Mouse (Mus musculus) thymus, postnatal 14 days (tissue): Measurements from ENCODE around the gene Gm13694.
"Not testable (repeated sequence)": the region's sequence is repeated elsewhere in the genome, so short reads cannot be mapped to it uniquely, and the experiment has no call there.

Experiments
- DNase-seq: peaks from one replicate; pipeline ENCODE4 v3.0.0; 2021

The Gm13694 gene

DNA sequence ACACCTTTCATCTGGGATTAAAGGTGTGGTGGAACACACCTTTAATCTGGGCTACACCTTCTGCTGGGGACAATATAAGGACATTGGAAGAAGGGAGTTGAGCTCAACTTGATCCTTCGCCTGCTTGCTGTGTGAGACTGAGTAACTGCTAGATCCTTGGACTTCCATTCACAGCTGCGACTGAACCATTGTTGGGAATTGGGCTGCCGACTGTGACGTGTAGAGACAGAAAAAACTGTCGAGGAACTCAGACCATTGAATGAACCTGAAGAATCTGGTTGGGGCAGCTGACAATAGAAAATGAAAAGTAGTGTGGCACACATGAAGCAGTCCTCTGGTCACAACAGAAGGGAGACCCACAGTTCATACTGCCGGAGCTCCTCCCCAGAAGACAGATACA lies at the start of gene Gm13694:
Gm13694 (plus strand) TSS at position 301 of the 400 bp plus-strand sequence.
- not testable (repeated sequence) for DNase-seq

DNA sequence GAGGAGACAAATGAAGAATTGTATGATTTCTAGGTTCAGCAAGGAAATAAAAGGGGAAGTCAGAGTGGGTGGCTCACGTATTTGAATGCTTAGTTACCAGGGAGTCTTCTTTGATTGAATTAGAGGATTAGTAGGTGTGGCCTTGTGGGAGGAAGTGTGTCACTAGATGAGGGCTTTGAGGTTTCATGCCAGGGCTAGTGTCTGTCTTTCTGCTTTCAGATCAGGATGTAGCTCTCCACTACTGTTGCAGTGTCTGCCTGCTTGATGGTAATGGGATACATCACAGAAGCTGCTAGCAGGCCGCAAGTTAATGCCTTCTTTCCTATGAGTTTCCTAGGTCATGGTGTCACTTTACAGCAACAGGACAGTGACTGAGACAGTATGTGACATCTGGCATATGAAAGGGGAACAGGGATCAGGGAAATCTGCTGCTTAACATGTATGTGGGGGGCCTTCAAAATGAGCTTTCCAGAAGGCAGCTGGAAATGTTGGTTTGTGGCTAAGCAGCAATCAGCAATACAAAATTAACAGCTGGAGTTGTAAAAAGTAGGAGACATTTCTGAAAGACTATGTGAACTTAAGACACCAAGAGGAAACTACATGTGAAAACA lies 49.1 kb upstream of the Gm13694 start:
- DNase-seq, result peak; percentile 9

DNA sequence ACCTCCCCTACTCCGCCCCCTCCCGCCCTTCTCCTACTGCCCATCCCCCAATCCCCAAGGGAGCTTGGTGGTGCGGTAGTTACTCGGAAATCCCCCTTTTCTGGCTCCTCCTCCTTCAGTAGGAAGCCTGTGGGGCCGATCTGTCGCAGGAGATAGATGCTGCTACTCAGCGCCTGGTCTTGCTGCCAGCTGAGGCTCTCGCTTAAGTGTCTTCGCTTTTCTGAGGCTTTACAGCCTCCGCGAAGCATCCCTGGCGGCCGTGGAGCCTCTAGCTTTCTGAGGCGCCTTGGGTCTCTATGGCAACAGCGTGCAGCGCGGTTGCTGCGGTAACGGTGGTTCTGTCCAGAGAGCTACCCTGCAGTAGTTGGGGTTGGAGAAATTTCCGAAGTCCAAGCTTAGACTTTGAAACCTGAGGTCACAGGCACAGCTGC lies 37.8 kb upstream of the Gm13694 start, which contains the start of gene Zswim2:
Zswim2 (minus strand) TSS at position 298 of the 431 bp plus-strand sequence.
- DNase-seq, result peak; percentile 26

DNA sequence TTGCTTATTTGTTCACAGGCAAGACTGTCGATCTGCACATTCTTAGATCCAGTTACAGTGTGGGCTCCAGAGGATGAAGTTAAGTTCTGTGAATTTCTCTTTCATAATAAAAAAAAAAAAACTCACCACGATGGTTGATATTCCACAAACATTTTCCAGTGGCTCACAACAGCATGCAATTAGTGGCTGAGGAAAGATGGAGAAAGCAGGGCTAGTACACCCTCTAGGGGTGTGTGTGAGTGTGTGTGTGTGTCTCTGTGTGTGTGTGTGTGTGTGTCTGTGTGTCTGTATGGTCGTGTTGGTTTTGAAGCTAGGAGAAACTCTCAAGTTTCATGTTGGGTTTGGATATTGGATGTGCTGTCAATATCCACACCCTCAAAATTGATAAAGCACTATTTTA lies 37.4 kb upstream of the Gm13694 start:
- DNase-seq, result no peak

DNA sequence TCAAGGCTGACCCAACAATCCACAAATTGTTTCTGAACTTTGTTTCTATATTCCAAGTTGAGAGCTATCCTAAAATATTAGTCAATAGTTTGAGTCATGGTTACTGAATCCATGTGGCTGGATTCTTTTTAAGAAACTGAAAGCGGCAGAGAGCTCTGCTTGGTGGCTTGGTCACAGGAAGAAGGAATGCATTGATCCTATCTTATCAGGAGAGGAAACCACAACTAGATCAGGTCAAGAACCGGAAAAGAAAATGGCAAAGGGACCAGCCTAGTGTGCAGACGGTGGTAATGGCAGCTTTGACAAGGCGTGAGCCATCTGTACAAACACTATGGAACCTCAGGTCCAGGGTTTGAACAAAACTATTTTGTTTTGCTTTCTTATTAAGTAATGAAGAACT lies 36.9 kb upstream of the Gm13694 start:
- no peak for DNase-seq

DNA sequence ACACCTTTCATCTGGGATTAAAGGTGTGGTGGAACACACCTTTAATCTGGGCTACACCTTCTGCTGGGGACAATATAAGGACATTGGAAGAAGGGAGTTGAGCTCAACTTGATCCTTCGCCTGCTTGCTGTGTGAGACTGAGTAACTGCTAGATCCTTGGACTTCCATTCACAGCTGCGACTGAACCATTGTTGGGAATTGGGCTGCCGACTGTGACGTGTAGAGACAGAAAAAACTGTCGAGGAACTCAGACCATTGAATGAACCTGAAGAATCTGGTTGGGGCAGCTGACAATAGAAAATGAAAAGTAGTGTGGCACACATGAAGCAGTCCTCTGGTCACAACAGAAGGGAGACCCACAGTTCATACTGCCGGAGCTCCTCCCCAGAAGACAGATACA lies 23.3 kb upstream of the Gm13694 start, which contains the start of gene Gm13698:
Gm13698 (plus strand) TSS at position 301 of the 400 bp plus-strand sequence.
- not testable (repeated sequence) for DNase-seq

DNA sequence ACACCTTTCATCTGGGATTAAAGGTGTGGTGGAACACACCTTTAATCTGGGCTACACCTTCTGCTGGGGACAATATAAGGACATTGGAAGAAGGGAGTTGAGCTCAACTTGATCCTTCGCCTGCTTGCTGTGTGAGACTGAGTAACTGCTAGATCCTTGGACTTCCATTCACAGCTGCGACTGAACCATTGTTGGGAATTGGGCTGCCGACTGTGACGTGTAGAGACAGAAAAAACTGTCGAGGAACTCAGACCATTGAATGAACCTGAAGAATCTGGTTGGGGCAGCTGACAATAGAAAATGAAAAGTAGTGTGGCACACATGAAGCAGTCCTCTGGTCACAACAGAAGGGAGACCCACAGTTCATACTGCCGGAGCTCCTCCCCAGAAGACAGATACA lies 17.5 kb upstream of the Gm13694 start, which contains the start of gene Gm13693:
Gm13693 (plus strand) TSS at position 301 of the 400 bp plus-strand sequence.
- not testable (repeated sequence) for DNase-seq

DNA sequence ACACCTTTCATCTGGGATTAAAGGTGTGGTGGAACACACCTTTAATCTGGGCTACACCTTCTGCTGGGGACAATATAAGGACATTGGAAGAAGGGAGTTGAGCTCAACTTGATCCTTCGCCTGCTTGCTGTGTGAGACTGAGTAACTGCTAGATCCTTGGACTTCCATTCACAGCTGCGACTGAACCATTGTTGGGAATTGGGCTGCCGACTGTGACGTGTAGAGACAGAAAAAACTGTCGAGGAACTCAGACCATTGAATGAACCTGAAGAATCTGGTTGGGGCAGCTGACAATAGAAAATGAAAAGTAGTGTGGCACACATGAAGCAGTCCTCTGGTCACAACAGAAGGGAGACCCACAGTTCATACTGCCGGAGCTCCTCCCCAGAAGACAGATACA lies 11.7 kb upstream of the Gm13694 start, which contains the start of gene Gm13695:
Gm13695 (plus strand) TSS at position 301 of the 400 bp plus-strand sequence.
- DNase-seq, result not testable (repeated sequence)

DNA sequence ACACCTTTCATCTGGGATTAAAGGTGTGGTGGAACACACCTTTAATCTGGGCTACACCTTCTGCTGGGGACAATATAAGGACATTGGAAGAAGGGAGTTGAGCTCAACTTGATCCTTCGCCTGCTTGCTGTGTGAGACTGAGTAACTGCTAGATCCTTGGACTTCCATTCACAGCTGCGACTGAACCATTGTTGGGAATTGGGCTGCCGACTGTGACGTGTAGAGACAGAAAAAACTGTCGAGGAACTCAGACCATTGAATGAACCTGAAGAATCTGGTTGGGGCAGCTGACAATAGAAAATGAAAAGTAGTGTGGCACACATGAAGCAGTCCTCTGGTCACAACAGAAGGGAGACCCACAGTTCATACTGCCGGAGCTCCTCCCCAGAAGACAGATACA lies 5.9 kb upstream of the Gm13694 start, which contains the start of gene Gm13696:
Gm13696 (plus strand) TSS at position 301 of the 400 bp plus-strand sequence.
- DNase-seq, result not testable (repeated sequence)

DNA sequence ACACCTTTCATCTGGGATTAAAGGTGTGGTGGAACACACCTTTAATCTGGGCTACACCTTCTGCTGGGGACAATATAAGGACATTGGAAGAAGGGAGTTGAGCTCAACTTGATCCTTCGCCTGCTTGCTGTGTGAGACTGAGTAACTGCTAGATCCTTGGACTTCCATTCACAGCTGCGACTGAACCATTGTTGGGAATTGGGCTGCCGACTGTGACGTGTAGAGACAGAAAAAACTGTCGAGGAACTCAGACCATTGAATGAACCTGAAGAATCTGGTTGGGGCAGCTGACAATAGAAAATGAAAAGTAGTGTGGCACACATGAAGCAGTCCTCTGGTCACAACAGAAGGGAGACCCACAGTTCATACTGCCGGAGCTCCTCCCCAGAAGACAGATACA lies 5.7 kb downstream of the Gm13694 start, which contains the start of gene Gm13697:
Gm13697 (plus strand) TSS at position 301 of the 400 bp plus-strand sequence.
- DNase-seq, result not testable (repeated sequence)

DNA sequence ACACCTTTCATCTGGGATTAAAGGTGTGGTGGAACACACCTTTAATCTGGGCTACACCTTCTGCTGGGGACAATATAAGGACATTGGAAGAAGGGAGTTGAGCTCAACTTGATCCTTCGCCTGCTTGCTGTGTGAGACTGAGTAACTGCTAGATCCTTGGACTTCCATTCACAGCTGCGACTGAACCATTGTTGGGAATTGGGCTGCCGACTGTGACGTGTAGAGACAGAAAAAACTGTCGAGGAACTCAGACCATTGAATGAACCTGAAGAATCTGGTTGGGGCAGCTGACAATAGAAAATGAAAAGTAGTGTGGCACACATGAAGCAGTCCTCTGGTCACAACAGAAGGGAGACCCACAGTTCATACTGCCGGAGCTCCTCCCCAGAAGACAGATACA lies 11.5 kb downstream of the Gm13694 start, which contains the start of gene Gm13691:
Gm13691 (plus strand) TSS at position 301 of the 400 bp plus-strand sequence.
- DNase-seq, result not testable (repeated sequence)

DNA sequence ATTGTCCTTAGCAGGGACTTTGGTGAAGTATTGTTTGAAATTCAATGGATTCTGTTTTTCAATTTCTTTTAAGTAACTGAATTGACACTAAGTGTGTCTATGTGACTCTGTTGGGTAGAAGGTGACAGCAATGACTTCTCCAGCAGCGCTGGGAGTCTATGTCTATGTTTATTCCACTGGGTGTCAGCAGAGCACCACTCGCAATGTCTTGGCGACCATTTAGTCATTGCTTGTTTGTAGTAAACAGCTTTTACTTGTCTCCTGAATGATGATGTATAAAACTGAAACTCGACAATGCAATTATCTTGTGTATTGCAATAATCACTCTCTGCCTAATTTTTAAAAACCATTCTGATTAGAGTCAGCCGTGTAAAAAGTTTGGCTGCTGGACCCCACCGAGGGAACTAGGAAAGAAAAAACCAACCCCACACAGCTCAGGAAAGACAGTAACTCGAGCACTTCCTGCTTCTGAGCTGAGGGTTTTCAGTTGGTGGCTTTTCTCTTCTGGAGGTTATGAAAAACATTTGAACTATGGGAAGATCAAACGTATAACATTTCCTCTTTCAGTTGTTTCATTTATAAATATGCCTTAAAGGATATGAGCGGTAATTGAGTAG lies 15.0 kb downstream of the Gm13694 start:
- peak; percentile 66 for DNase-seq

DNA sequence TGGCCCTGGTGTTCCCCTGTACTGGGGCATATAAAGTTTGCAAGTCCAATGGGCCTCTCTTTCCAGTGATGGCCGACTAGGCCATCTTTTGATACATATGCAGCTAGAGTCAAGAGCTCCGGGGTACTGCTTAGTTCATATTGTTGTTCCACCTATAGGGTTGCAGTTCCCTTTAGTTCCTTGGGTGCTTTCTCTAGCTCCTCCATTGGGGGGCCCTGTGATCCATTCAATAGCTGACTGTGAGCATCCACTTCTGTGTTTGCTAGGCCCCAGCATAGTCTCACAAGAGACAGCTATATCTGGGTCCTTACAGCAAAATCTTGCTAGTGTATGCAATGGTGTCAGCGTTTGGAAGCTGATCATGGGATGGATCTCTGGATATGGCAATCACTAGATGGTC lies 15.8 kb downstream of the Gm13694 start:
- peak; percentile 59 for DNase-seq

DNA sequence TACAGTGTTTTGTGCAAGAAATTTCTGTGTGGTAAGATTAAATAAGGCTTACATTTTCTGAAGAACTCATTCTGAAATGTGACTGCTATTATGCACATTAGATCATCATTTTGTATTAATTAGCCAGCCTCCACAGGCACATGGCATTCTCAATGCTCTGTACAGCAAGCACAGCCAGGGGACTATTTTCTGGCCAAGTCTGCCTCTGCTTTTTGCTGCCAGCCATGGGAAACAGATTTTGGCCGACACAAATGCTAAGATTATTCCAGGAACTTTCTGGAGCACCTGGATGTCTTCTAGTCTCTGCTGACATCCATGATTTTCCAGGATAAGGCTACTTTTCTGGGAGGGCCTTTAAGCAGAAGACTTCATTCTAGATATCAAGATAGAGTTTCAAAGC lies 30.2 kb downstream of the Gm13694 start:
- DNase-seq, result no peak

DNA sequence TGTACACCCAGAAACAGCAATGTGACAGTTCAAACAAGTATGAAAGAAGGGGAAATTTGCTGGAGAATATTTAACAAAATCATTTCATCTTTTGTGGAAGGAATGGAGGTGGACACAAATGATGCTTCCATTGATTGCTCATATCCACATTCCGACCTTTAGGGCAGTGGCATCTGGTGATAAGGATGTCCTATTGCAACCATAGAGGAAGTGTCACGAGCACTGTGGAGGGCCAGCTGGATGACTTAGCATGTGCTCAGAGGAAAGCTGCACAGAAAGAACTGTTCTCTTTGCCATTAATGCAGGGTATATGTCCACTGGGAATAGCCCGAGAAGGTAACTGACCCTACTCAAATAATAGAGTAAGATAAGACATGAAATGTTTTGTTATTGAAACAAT lies 31.1 kb downstream of the Gm13694 start:
- no peak for DNase-seq

DNA sequence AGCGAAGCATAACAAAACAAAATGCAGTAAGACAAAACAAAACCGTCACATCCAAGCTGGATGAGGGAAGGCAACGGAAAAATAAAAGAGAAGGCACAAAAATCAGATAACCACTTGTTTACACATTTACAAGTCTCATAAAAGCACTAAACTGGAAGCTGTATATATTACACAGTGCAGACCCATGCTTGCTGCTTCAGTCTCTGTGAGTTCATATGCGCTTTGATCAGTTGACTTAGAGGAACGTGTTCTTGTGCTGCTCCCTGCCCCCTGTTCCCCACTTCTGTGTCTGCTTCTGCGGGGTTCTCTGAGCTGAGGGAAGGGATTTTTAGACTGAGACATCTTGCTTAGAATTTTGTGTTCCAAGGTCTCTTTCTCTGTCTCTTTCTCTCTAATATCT lies 35.8 kb downstream of the Gm13694 start:
- DNase-seq, result no peak

DNA sequence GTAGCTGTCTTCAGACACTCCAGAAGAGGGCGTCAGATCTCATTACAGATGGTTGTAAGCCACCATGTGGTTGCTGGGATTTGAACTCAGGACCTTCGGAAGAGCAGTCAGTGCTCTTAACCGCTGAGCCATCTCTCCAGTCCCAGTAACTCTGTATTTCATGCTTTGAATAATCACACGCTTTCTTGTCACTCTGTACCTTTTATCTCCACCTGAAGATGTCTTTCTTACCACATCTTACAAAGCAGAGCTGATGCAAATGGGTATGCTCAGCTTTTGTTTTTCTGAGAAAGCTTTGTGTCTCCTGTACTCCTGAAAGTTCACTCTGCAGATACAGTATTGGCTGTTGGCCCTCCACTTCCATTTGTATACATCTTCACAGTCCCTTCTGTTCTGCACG lies 37.6 kb downstream of the Gm13694 start:
- DNase-seq, result peak; percentile 25

DNA sequence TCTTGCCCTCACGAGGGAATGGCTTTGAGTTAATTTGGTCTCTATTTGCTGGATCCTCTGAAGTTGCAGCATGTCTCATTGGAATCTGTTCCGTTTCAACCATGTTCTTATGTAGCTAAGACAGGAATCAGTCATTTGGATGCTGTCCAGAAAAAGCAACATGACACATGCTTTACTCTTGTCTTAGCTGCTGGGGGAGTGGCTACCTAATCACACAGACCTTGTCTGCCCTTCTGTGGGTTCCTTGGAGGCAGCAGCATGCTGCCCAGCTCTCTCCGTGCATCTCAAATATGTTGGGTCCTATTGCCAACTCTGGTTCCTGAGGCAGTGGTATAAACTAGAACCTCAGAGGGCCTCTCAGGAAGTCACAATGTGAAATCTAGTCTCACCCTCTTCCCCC lies 39.6 kb downstream of the Gm13694 start:
- DNase-seq, result no peak

DNA sequence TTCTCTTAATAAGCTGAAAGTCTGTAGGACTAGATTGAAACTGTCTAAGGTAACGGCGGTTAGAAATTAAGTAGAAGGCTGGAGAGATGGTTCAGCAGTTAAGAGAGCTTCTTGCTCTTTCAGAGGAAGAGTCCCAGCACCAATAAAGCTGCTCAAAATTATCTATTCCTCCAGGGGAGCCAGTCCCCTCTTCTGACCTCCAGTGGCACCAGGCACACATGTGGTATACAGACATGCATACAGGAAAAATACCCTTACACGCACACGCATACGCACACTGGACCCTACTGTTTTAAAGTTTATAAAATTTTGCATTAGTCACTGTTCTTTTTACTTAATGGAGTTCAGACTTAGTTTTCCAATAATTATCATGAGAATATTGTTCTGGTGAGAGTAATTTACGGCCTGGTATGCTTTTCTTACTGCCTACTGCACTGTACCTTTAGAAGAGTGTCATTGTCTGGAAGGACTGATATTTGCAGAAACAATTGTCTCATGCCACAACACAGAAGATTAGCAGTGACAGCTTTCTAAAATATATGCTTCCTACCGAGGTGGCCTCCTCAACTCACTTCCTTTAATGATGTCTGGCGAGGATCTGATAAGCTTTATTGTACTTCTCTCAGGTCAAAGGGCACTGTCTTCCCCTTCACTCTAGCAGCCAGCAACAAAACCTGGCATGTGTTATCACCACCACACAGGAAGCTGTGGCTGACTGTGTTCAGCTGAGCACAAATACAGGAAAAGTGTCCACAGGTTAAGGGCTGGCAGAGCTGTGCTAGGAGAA lies 41.0 kb downstream of the Gm13694 start:
- DNase-seq, result peak; percentile 43

DNA sequence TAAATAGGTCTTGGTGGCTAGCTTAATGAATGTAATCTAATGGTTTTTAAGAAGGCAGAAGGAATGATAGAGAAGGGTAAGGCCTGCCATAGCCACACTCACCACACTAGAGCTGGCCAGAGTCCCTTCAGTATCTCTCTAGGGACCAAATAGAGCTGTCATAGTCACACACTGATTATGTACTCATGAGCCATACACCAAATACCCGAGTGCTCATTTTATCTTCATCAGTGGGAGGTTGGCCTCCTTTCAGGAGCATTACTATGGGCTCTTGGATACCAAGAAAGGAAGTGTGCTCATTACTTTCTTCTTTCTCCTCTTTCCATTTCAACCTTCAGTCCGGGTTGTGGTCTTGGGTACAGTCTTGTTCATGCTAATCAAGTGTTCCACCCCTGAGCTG lies 43.2 kb downstream of the Gm13694 start:
- no peak for DNase-seq

DNA sequence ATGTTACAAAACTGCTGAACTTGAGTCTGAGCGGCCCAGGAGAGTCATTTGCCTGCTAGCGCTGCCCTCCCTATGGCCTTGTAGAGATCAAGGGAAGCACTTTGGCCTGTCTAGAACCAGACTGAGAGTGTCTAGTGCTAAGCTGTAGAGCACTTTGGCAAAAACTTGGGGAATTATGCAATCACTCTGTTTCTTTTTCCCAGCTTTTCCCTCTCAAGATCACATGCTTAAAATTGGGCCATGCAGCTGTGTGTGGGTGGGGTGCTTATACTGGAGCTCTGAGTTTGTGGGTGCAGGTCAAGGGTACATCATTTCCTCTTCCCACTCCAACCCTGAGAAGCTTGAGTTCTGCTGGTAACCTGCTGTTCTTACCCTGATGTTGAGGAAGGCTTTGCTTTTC lies 44.2 kb downstream of the Gm13694 start:
- DNase-seq, result peak; percentile 48

DNA sequence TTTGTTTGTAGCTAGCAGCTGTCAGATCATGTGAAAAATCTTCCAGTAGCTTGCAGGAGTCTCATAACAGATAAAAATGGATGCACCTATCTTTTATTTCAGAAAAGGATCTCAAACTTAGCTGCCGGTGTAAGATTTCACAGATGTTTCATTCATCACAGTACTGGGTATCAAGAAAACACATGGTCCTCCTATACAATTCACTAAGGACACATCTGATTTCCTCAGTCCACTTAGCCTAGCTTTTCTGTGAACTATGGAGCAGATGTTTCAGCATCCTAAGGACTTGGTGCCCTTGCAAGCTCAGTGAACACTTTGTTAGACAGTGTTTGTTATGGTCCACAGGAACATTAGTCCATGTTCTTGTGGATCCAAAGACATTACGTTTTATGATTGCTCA lies 44.6 kb downstream of the Gm13694 start:
- DNase-seq, result no peak

DNA sequence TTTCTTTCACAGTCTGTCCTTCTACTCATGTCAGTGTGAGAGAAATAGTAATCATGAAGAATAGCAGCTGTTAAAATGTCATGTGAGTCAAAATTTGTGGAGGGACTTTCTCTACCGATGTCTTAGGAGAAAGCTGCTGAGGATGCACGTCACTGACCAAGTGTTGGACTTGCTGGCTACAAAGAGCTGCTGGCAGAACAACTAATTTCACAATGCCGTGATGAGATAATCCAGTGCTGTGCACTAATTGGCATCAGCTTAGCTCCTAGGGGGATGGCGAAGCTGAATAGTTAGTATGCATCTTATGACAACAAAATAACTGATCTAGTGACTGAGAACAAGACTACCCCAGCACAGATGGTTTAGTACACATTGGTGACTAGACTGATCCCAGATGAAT lies 46.5 kb downstream of the Gm13694 start:
- DNase-seq, result no peak
